Mouse (Mus musculus) CH12.LX (cell line): ENCODE results near the gene Dapk2. TPM values are rescaled to one million over a fixed set of nuclear protein-coding genes. Genes with fewer than 3 reads are reported as not detected.

Source experiments
- DNase-seq: peaks from one replicate; pipeline ENCODE4 v3.0.0-alpha.2; 2013; ENCODE audit errors: extremely low read depth
- H3K27ac ChIP-seq: 2 replicates; pipeline ENCODE4 v1.5.1; 2012; ENCODE audit warnings: low read depth, mild to moderate bottlenecking, control low read depth, moderate library complexity; ENCODE audit not compliant: insufficient read depth
- H3K27me3 ChIP-seq: replicated peaks from 2 replicates; pipeline ENCODE3; 2012; ENCODE audit warnings: inconsistent platforms
- H3K36me3 ChIP-seq, 2 experiments: replicated peaks in 1 of 2; 2 replicates each; pipeline versions ENCODE3 to v1.6.1; 2012; ENCODE audit warnings: inconsistent platforms in 1 of 2, low read length in 1 of 2, mild to moderate bottlenecking in 1 of 2, mixed read lengths in 1 of 2, moderate library complexity in 1 of 2; ENCODE audit not compliant: control insufficient read depth in 1 of 2, insufficient read depth in 1 of 2
- H3K4me1 ChIP-seq, 2 experiments: 2 replicates each; pipeline ENCODE4 v1.6.1; 2012; ENCODE audit warnings: inconsistent platforms in 1 of 2, moderate library complexity in 1 of 2; ENCODE audit not compliant: insufficient read depth in 2 of 2, control insufficient read depth in 1 of 2
- H3K4me2 ChIP-seq: 2 replicates; pipeline ENCODE4 v1.6.1; 2012; ENCODE audit warnings: low read depth, mild to moderate bottlenecking, control low read depth; ENCODE audit not compliant: poor library complexity, insufficient read depth, severe bottlenecking
- H3K4me3 ChIP-seq, 3 experiments: fragments of 150-350 bp in 1 of 3; sonication (generic) in 1 of 3; replicated peaks in 1 of 3; 2 replicates each; pipeline versions ENCODE3 to v1.5.1; 2011 to 2012; ENCODE audit warnings: low read depth in 2 of 3, low read length in 2 of 3, mild to moderate bottlenecking in 2 of 3, moderate library complexity in 2 of 3, control low read depth in 1 of 3, improper control_type of control experiment in 1 of 3, inconsistent platforms in 1 of 3, mixed read lengths in 1 of 3; ENCODE audit not compliant: poor library complexity in 1 of 3
- H3K79me2 ChIP-seq: replicated peaks from 2 replicates; pipeline ENCODE4 v1.6.1; 2012; ENCODE audit warnings: mild to moderate bottlenecking, moderate library complexity; ENCODE audit not compliant: control insufficient read depth, poor library complexity, insufficient read depth, severe bottlenecking; ENCODE audit errors: extremely low read depth
- H3K9ac ChIP-seq: 2 replicates; pipeline ENCODE4 v1.6.1; 2012; ENCODE audit warnings: low read depth, mild to moderate bottlenecking, control low read depth, moderate library complexity; ENCODE audit not compliant: insufficient read depth
- H3K9me3 ChIP-seq: replicated peaks from 2 replicates; pipeline ENCODE3; 2012; ENCODE audit warnings: low read length, inconsistent platforms, mixed read lengths
- BHLHE40 ChIP-seq: IDR thresholded peaks from 2 replicates; pipeline ENCODE4 v1.6.1; 2011; ENCODE audit warnings: mild to moderate bottlenecking, low read depth, low read length, improper control_type of control experiment
- CHD1 ChIP-seq: IDR thresholded peaks from 2 replicates; pipeline ENCODE4 v1.6.1; 2012; ENCODE audit warnings: low read depth, low read length, improper control_type of control experiment, inconsistent platforms
- CHD2 ChIP-seq: IDR thresholded peaks from 2 replicates; pipeline ENCODE4 v1.6.1; 2011; ENCODE audit warnings: low read length, improper control_type of control experiment
- EP300 ChIP-seq: IDR thresholded peaks from 2 replicates; pipeline ENCODE4 v1.6.1; 2011; ENCODE audit warnings: low read length, improper control_type of control experiment
- JUND ChIP-seq: conservative IDR thresholded peaks from 2 replicates; pipeline ENCODE4 v1.6.1; 2011; ENCODE audit warnings: low read depth, low read length, improper control_type of control experiment
- MAFK ChIP-seq: IDR thresholded peaks from 2 replicates; pipeline ENCODE4 v1.6.1; 2011; ENCODE audit warnings: low read length, improper control_type of control experiment; ENCODE audit not compliant: insufficient replicate concordance
- MAZ ChIP-seq: IDR thresholded peaks from 2 replicates; pipeline ENCODE4 v1.6.1; 2012; ENCODE audit warnings: low read depth, mild to moderate bottlenecking, inconsistent platforms, low read length, improper control_type of control experiment, moderate library complexity
- PAX5 ChIP-seq: IDR thresholded peaks from 2 replicates; pipeline ENCODE4 v1.6.1; 2012; ENCODE audit warnings: low read length, inconsistent platforms, mixed read lengths
- POLR2A ChIP-seq: IDR thresholded peaks from 2 replicates; pipeline ENCODE4 v1.6.1; 2011; ENCODE audit warnings: low read depth, mild to moderate bottlenecking, improper control_type of control experiment, low read length
- RAD21 ChIP-seq: IDR thresholded peaks from 2 replicates; pipeline ENCODE4 v1.6.1; 2011; ENCODE audit warnings: low read depth, mild to moderate bottlenecking, low read length, improper control_type of control experiment, moderate library complexity
- RCOR1 ChIP-seq: conservative IDR thresholded peaks from 2 replicates; pipeline ENCODE4 v1.6.1; 2012; ENCODE audit warnings: low read depth, mild to moderate bottlenecking, inconsistent platforms, low read length, improper control_type of control experiment
- SIN3A ChIP-seq: IDR thresholded peaks from 2 replicates; pipeline ENCODE4 v1.6.1; 2012; ENCODE audit warnings: low read length, improper control_type of control experiment, inconsistent platforms
- SMC3 ChIP-seq: IDR thresholded peaks from 2 replicates; pipeline ENCODE4 v1.6.1; 2011; ENCODE audit warnings: low read depth, low read length, improper control_type of control experiment
- TBP ChIP-seq: conservative IDR thresholded peaks from 2 replicates; pipeline ENCODE4 v1.6.1; 2011; ENCODE audit warnings: low read depth, low read length, improper control_type of control experiment
- ZC3H11A ChIP-seq: IDR thresholded peaks from 2 replicates; pipeline ENCODE4 v1.6.1; 2012; ENCODE audit warnings: low read depth, mild to moderate bottlenecking, inconsistent platforms, low read length, improper control_type of control experiment
- ZNF384 ChIP-seq: IDR thresholded peaks from 2 replicates; pipeline ENCODE4 v1.6.1; 2012; ENCODE audit warnings: low read depth, low read length, improper control_type of control experiment, inconsistent platforms
- dilution Hi-C: fragments of 300-500 bp; cut with MboI; formaldehyde crosslinking; loops from 2 replicates; pipeline ENCODE4 v1.14.3; 2020; ENCODE audit warnings: low sequenced_read_pairs; ENCODE audit not compliant: extremely low pct_unique_long_range_greater_than_20kb, extremely low pct_ligation_motif_present
- in situ Hi-C: fragments of 300-500 bp; cut with MboI; formaldehyde crosslinking; loops from 3 replicates; pipeline ENCODE4 v1.14.3; 2019; ENCODE audit warnings: low sequenced_read_pairs, low pct_ligation_motif_present, low pct_unique_long_range_greater_than_20kb, mixed read lengths
- polyA plus RNA-seq: library from polyadenylated mRNA; unstranded; fragments of >175 nt; gene quantifications from 2 replicates; pipeline ENCODE4 v1.2.1, GENCODE M21; 2012; ENCODE audit warnings: low read depth; ENCODE audit not compliant: insufficient read length
- total RNA-seq, 2 experiments: library from RNA; depleted of rRNA; stranded (reverse); fragments of 300-350 nt in 1 of 2; fragments of >200 nt in 1 of 2; gene quantifications; 2 replicates each; pipeline ENCODE4 v1.2.3; 2012 to 2014

The Dapk2 gene
- total and polyA plus RNA-seq, 3 experiments: 25.2 to 60.3 (median 39.0) TPM

DNA sequence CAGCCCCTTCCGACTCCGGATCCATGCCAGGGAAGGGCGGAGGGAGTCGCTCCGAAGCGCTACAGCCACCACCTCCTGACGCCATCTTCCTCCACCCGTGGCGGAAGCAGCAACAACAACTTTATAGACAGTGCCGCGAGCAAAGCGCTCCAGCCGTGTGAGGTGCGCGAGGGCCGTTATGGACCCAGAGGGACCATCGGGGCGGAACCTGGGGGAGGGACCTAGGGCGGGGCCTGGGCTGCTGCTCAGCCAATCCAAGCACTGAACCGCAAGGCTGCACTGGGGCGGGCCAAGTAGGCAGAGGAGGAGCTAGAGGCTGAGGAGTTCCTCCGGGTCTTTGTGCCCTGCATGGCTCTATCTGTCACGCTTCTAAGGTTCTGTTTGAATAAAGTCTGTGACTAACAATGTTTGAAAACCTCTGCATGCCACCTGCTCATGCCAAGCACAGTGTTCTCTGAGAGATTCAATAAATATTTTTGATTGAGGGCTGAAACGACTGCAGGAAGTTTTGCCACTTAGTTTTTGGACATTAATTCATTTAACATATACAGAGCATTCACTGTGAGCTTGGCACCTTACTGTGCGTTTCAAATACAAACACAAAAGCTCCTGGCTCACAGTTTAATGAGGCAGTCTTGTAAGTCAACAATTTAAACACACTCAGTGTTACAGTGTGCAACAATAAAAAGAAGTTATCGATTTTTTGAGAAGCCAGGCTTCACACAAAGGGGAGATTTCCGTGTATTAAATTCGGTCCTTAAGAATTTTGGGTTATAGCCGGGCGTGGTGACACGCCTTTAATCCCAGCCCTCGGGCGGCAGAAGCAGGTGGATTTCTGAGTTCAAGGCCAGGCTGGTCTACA lies 33.1 kb upstream of the Dapk2 start (continued):
- no peak for TF ChIP-seq RAD21

DNA sequence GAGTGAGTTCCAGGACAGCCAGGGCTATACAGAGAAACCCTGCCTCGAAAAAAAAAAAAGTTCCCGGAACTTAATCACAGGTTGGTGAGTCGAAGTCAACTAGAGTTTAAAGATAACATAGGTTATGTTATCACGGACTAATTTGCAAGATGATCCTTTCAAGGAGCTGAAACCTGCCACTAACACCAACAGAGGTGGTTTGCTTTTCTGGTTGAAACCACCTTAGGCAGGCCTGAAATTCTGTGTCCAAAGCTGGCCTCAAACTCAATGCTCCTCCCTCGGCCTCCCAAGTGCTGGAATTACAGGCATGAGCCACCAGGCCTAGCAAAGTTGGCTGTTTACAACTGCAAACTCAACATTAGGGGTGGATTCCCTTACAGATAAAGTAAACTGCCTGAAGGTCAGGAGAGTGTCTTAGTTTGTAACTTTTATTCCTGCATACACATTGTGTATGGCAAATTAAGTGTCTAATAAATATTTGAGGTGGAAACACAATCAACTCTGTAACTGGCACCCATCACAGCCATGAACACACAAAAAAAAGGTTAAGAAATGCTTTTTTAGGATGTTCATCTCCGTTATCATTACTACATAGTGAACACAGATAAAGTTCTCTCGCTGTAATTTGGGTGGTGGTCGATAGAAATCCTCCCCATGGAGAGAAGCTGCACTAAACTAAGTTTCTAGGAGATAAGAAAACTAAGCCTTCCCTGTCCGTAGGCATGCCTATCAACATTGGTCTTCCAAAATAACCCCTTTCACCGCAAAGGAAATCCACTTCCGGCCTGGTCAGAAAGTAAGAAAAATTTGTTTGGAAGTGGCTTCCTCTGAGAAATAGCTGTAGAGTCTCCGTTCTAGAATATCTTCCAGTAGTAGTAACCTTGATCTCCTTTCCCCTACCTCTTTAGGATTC lies 32.2 kb upstream of the Dapk2 start:
- Histone ChIP-seq H3K27ac (peak overlapping the region; percentile 93), H3K36me3 (peaks cover 8 to 27% of the 10 kb centered on the region in 2 experiments), H3K4me2 (peak overlapping the region; percentile 99), H3K4me1 (peaks cover 8 to 50% of the 10 kb centered on the region in 2 experiments), H3K79me2 (peaks cover 59% of the 10 kb centered on the region), H3K4me3 (peak overlapping the region; percentile 64 to 91 (median 72)), H3K9ac (peak overlapping the region; percentile 89), H3K27me3 (no peaks in the 10 kb centered on the region), H3K9me3 (no peaks in the 10 kb centered on the region)
- dilution Hi-C loops (no loop called here), in situ Hi-C loops (loop anchor here (25.0 kb wide), 2 partner anchors 387 to 662 kb away; partner anchors contain the start of genes Aph1b, Fbxl22 and Gm10647)
- TF ChIP-seq TBP (no peak), SIN3A (0 out of 2 replicates have a peak, but pooled peaks have one; percentile 13), JUND (peak; percentile 44), EP300 (peak; percentile 66), ZNF384 (peak; percentile 80), PAX5 (no peak), RCOR1 (0 out of 2 replicates have a peak, but pooled peaks have one; percentile 58), MAZ (peak; percentile 5; the same call in 1 of the 2 replicates), ZC3H11A (no peak), MAFK (0 out of 2 replicates have a peak, but pooled peaks have one; percentile 20), BHLHE40 (no peak), CHD1 (0 out of 2 replicates have a peak, but pooled peaks have one; percentile 39), SMC3 (no peak), POLR2A (no peak), CHD2 (no peak)
- DNase-seq: no peak
